Mouse (Mus musculus) gastrocnemius, postnatal 10 days (tissue): ENCODE data around the gene Il3. TPM values are rescaled to one million over a fixed set of nuclear protein-coding genes. Genes with fewer than 3 reads are reported as not detected.

ENCODE experiments used
- DNase-seq: peaks from one replicate; pipeline ENCODE4 v3.0.0; 2021; ENCODE audit warnings: mixed read lengths
- total RNA-seq, 2 experiments: library from RNA; stranded (reverse); gene quantifications; 2 replicates each; pipeline ENCODE4 v1.2.3; 2021

The Il3 gene
- total RNA-seq, 2 experiments from 2014 or later: not detected

DNA sequence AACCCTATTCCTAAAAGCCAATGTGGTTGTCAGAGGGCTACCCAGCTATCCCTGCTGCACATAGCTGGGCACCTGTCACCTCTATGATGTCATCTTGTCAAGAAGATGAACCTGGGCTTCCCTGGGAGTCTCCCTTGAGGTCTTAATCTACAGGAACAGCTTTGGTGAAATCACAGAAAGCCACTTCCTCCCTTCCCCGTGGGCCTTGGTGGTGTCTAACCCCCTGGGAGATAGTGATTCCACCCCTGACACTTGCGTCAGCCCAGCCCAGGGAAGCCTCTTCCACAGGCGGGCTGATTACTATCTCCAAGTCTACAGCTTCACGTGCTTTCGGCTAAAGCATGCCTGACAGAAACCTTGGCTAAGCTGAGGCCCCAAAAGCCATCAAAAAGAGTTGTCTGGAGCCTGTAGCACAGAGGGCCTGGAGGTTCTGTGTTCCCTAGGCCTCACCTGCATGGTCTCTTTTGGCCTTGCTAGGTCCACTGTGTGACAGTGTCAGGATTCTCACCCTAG lies 4.4 kb upstream of the Il3 start:
- no peak for DNase-seq

DNA sequence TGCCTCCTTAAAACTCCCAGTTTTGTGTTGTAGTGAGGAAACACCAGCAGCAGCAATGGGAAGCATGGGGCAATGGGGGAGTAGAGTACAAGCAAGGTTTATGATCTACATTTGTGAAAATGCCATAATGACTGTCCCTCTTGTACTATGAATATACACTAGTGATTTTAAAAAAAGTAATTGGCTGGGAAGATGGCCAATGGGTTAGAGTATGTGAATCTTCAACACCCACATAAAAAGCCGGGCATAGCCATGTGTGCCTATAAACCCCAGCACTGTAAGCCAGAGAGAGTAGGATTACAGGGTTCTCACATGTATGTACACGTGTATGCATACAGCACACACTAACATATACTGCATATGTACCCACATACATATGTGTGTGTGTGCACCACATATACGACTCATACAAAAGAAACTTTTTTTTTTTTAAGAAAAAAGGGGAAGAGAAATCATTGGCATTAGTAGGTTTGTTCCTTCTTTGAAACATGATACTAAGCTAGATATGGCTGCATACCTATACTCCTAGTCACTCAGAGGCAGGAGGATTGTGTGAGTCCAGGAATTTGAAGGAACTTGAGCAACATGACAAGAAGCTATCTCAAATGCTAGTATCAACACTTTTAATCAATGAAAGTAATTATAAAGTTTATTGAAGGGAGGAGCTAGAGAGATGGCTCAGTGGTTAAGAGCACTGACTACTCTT lies 2.3 kb upstream of the Il3 start:
- DNase-seq: no peak

DNA sequence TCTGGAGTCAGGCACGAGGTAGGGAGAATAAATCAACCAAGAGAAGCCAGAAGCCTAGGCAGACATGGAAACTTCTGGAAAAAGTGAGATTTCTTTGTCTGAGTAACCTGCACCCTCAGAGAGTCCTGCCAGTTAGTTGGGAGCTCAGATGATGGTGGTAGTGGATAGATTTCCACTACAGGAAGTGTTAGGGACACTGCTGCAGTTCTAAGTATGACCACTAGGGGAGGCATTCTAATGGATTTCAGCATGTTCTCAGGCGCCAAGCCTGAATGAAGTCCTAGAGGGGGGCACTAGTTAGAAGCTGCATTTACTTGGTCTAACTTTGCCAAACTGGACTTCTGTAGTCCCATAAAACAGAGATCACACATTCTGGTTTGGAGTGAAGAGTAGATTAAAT lies 2.5 kb downstream of the Il3 start:
- DNase-seq: peak; percentile 61

DNA sequence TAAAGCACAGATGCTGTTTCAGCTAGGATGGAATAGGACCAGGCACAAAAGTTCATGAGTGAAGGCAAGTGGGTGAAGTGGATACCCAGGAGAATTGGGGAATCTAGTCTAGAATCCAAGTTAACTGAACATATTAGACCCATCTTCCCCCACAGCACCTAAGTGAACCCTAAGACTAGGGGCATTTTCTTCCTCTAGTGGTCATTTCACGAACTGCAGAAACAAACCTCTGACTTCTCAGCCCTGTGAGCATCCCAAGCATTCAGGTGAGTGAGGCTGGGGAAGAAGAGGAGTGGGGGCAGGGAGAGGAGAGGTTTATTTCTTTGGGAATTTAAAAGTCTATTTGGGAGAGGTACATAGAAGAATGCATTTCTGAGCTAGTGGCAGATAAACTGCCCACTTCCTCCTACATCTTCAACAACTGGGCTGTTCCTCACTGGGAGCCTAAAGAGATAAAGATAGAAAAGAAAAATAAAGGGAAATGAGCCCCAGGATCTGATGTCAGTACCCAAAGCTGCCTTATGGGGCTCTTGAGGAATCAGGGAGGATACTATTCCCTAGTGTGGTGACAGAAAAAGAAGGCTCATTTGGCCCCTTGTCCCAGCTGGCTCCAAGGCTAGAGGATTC lies 3.6 kb downstream of the Il3 start:
- DNase-seq: no peak

DNA sequence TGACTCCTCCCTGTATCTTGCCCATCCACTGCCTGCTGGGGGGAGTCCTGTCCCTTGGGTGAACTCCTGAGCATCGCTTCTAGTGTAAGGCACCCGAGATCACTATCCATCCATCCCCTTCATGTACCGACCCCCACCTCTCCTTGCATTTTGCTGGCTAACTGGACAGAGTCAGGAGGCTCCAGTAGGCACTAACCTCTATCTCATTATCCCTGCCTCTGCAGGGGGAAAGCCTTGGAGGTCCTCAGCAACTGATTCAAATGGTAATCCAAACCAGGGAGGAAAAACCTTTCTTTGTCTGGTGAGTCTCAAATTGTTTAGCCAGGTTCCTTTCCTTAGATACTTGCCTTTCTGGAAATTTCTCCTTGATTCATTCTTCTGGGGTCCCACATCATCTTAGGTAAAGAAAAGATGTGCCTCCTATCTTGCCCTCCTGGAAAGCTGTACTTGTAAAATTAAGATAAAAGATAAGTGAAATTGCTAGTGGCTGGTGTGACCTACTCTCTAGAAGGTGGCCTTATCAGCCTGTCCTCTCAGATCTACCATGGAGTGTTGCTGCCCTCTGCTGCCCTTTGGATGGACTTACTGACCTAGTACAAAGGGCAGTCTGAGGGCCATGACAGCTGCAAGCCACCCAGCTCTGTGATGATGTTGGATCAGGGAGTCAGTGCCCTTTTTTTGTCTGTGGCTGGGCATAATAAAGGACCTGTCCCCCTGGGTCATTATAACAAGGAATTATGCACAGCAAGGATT lies 10.3 kb downstream of the Il3 start:
- peak; percentile 69 for DNase-seq

DNA sequence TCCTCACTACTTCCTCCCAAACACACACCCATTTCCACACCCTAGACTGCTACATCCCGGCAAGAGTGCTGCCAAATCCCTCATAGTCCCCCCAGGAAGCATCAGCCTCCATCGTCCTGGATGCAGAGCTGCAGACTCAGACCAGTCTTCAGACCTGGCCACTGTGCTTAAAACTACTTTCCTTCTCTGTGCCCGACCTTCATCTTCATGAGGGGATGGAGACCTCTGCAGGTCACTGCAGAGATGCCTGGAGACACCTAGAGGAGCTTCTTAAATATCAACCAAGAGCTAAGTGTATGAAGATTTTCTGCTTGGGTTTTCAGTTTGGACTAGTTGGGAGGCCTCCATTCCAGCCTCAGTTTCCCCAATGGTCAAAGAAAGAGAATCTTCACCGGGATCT lies 13.0 kb downstream of the Il3 start:
- no peak for DNase-seq

DNA sequence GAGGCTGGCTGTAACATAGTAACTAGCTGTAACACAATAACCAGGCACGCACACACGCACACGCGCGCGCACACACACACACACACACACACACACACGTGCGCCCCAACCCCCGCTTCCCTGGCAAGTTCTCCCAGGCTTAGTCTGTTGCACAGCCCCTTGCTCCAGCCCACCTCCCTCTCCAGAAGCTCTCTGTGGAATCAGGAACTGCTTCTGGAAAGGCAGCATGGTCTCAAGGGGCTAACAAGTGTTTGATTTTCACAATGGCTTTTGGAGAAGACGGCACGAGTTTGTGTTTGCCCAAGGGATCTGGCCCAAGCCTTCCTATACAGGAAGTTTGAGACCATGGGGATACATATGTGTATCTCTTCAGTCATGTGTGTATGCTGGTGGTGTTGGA lies 16.5 kb downstream of the Il3 start:
- no peak for DNase-seq

DNA sequence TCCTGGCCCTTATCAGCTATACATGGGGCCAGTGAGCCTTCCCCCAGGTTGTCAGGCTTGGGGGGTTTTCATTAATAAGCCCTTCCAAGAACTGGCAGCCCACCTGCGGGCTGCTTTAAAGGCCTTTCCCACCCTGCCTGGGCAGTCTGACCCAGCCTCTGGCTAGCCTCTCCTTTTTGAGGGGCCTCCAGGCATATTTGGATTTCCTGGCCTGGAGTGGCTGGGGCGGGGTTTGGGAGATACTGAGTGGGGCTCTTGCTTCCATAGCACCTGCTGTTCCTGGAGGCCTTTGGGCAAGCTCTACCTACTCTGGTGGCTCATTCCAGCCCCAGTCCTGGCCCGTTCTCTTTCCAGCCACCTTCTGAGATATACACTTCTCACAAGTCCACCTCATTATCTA lies 17.3 kb downstream of the Il3 start:
- DNase-seq: no peak

DNA sequence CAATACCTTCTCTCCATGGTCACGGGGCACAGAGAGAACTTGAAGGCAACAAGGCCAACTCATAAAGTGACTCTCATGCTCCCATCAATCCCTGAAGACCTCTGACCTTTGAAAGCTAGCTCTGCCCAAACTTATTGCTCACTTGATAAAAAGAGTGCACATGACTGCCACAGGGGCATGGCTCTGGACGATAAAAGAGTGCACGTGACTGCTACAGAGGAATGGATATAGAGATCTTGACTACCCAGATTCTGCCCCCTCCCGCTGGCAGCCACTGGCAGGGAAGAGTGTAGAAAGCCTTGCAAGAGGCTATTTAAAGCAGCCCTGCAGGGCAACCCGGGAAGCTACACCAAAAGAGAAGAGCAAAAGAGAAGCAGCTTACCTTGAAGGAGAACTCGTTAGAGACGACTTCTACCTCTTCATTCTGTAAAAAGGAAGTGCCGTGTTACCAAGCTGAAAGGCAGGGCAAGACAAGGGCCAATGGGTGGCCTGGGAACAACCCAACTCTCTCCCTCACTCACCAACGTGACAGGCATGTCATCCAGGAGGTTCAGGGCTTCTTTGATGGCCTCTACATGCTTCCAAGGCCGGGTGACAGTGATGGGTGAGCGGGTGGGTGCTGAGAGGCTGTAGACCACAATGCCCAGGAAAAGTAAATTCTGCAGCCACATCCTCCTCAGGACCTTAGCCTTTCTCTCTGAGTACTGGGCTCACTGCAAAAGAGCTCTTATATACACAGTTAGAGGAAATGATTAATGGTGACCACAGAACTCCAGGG lies 17.9 kb downstream of the Il3 start, which contains the start of gene Csf2:
Gene Csf2 (minus strand): TSS at position 728 of the 778 bp plus-strand sequence.
- DNase-seq: no peak

DNA sequence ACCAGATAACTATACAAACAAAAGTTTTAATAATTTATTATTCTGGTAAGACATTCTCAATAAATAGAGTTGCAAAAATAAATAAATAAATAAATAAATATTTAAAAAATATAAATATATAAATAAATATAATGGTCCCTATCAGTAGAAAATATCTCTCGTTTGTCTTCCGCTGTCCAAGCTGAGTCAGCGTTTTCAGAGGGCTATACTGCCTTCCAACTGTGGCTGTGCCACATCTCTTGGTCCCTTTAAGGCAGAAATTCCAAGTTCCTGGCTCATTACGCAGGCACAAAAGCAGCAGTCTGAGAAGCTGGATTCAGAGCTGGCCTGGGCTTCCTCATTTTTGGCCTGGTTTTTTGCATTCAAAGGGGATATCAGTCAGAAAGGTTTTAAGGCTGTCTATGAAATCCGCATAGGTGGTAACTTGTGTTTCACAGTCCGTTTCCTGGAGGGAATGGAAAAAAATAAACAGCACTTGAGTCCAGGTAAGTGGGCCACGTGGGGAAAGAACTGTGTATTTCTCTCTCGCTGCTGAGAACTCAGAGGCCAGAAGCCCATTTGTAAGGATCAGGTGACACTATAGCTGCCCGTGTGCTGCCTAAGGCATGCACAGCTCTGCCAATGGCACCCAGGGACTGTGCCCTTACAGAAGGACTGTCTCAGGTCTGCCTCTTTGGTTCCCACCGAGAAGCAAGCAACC lies 19.7 kb downstream of the Il3 start:
- DNase-seq: no peak

DNA sequence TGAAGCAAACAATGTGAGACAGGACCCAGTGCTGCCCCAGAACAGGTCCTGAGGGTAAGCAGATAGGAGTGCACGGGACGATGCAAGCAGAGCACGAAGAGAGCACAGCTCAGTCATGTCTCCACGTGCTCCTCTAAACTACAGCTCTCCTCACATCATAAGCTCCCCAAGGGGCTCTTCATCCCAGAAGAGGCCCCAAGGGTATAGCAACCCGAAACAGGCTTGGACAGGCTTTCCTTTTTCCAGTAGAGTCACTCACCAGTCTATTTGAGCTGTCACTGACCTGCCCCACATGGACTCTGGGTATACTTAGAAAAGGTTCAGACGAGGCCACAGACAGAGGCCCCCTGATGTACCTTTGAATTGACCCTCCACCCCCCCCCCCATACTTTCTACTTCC lies 22.6 kb downstream of the Il3 start:
- no peak for DNase-seq

DNA sequence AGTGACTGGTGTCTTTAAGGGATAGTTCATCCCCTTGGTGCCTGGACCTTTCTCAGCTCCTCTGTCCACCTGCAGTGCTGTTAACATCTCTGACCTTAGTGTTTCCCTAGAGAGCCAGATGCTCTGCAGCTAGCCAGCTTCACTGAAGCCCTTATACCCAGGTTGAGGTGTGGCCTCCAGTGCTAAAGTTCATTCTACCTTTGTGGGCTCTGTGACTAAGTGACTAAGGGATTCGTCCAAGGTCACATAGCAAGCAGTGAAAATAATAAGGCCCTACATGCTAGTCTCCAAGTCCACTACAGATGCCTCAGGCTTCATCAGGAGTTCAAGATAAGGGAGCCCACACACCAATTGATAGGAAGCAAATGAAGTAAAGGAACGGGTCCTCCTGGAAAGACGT lies 24.6 kb downstream of the Il3 start:
- no peak for DNase-seq

DNA sequence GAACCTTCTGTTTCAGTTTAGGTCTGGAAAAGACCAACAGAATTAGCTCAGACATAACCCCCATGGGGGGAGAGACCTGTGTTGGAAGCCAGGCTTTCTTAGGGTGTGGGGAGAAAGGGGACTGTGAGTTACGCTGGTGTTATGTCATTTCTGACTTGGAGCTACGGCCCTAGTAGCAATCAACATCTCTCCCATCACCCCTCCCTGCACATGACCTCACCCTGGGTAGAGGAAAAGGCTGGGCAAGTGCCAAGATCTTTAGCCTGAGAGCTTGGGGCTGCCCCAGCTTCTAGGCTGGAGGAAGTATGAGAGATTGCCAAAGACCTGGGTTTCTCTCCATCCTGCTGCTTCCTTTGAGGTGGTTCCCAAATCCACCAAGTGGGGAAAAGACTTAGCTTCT lies 30.1 kb downstream of the Il3 start:
- DNase-seq: peak; percentile 31

DNA sequence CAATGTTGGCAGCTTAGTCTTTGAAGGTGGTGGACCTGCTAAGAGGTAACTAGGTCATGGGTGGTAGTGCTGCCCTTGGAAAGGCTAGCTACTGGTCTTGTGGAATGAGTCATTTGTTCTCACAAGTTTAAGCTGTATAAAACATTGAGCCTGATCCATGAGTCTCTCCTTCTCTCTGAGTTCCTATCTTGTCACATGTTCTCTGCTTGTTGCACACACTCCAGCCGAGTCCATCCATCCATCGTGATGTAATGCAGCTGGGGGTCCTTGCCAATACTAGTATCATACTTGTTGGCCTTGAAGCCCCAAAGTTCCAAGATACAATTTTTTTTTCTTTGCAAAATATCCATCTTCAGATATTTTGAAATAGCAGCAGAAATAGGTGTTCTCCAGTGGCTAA lies 39.6 kb downstream of the Il3 start:
- no peak for DNase-seq

DNA sequence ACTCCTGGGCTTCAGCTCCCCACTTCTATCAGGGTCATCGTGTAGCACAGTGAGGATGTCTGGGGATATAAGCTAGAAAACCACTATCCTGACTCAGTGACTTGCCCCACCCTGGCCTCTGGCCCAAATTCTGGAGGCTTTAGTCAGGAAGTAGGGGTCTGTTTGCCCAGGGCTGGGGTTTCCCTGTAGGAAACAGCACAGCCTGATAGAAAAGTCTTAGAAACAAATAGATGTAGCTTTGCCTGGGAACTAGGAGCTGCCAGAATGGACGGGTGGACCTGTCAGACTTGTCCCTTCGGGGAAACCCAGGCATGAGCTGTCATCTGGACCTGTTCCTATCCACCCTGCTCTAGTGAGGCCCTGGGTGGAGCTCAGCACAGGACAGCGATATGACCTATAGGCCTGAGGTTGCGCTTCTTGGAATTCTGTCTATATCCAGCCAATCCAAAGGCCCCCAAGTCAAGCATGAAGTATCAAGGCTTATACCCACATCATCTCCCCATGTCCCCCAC lies 42.5 kb downstream of the Il3 start:
- DNase-seq: no peak

DNA sequence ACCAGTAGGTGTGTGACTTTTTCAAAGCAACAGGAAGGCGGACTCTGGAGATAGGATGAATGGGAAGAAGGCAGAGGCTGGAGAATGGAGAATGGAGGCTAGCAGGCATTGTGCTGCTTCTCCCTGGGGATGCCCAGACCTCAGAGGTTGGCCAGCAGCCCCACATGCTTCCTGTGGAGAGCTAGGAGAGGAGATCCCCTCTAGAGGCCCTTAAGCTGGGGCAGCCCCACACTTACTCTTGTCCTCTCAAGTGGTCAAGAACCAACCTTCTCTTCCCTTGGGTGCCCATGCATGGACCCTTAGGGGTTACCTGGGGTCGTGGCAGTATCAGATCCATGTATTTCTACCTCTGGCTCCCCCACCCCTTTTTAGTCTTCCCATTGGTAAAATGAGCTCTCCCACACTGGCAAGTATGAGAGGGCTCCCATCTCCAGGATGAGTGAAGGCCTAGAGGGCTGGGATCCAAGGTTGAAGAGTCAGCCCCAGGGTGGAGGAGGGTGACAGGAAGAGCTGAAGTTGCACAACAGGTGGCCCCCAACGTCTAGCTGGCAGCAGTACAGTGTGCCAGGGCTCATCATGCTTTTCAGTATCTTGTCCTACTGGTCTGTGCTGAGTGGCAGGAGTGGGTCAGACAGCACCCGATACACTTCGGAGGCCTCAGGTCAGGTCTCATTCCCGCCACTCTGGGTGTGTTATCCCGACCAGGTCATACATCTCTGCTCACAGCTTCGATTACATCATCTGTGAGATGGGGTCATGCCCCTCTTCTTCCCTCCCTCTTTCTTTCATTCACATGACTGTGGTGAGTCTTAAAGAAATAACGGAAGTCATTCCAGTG lies 43.2 kb downstream of the Il3 start:
- DNase-seq: no peak

DNA sequence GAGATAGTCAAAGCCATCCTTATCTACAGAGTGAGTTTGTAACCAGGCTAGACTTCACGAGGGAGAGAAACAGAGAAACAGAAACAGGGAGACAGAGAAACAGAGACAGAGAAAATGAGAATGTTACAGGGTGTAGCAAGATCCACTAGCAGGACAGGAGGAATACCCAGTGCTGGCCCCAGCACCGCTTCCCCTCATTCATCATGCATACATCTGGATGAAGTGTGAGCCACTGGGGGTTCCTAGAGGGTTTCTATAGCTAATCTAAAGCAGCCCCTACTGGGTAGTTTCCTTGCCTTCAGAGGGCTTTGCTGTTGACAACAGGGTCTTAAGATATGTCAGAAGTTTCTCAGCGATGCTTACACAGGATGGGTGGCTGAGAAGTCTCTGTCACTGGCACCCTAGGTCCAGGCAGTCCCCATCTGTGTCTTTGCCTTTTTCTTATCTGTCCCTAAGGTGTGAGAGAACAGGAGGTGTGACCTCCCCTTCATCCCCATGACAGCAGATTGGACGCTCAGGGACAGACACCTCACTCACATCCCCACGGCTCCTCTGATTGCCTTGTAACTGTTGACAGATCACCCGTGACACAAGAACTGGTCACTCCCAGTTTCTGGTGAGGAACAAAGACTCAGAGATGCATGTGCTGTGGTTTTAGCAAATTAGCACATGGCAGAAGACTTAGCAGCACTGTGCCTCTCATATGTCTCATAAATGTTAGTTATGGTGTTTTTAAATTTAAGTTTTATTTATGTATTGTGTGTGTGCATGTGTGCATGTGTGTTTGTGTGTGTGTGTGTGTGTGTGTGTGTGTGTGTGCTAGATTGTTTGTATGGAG lies 47.0 kb downstream of the Il3 start:
- no peak for DNase-seq

DNA sequence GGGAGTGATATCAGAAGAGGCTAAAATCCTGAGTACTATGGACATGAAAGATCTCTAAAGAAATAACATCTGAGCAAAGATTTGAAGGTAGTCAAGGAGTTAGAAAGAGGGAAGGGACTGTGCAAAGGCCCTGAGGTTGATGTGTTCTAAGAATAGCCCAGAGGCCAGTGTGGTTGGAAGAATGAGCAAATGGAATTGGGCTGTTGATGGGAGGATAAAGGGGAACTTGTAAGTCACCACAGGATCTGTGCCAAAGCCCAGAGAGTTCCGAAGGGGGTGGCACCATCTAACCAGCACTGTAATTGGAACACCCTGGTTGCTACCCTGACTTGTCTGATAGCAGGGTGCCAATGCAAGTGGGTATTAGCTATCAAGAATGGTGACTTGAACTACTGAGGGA lies 47.9 kb downstream of the Il3 start:
- DNase-seq: no peak

DNA sequence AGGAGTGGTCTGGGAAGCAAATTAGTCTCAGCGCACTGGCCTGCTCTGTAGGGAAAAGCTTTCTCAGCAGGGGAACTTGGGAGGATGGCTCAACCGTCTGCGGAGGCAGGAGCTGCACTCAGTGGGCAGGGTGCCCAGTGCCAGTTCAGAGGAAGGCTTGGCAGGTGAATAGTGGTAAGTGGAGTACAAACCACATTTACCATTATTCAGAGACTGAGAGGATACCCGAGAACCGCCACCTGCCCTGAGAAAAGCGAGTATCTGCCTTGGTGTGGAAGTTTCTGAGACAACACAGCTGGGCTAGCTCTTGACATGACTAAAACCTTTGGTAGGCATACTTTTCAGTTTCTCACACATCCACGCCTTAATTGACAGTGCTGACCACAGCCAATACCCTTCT lies 49.7 kb downstream of the Il3 start:
- no peak for DNase-seq

DNA sequence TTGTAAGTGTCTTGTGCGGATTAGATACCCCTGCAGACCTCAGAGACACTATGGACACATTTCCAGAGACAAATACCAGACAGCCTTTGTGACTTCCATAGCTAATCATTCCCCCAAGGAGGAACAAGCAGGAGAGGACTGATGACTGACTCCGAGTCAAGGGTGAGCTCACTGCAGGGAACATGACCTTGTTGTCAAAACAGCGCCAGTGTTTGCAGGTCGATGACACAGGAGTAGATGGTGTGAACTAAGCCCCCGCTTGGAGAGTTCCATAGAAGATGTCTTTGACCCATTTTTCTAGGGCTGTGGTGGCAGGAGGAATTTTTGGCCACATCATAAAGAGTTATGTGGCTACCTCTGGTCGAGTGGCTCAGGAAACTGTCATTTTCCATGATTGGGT lies 51.0 kb downstream of the Il3 start:
- no peak for DNase-seq
